In the genomic region with DNA sequence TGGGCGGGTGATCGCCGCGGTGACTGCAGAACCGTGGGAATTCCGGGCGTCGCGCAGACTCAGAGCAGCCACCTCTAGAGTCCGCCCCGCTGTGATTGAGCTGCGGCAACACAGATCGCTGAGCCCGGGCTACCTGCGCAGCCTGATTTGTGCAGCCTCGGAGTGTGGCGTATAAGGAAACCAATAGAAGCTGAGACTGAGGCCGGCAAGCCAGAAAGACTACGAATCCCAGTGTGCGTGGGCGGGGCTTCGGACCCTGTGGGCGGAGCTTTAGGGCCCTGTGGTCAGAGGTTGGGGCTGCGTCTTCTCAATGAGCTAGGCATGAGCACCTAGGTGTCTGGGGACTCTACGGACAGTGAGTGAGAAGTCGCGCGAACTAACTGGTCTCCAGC, we compare ENCODE assay signal across 8 mouse cellular contexts. TPM values are rescaled to one million over a fixed set of nuclear protein-coding genes. Genes with fewer than 3 reads are reported as not detected.
DNase-seq lines count a peak whose midpoint lies in the region; ATAC-seq lines count a peak whose summit lies in the region.

Lgmn (minus strand) TSS at position 182 of the 392 bp plus-strand sequence.

- ATAC-seq in common myeloid progenitor, adult 5-6 weeks (replicated peaks; ENCODE audit: low read depth, poor library complexity, severe bottlenecking) = peak; percentile 97

- H3K9me3 ChIP-seq in megakaryocyte, embryonic 14.5 days = no peaks in the 10 kb centered on the region

- H3K36me3 ChIP-seq in megakaryocyte, embryonic 14.5 days (replicated peaks; ENCODE audit: low read length) = no peaks in the 10 kb centered on the region

- H3K4me1 ChIP-seq in megakaryocyte, embryonic 14.5 days = peaks cover 48% of the 10 kb centered on the region

- peaks cover 2% of the 10 kb centered on the region for H3K27me3 ChIP-seq in megakaryocyte, embryonic 14.5 days (replicated peaks)

- DNase-seq in ZHBTc4 (ENCODE audit: low read depth, low spot score) = peak; percentile 99
- DNase-seq in gastrocnemius, adult 8-10 months (ENCODE audit: low spot score in 2 of 2) = peak; percentile 97
- peak; percentile 90 for DNase-seq in hindlimb bud, embryonic 11.5 days (ENCODE audit: extremely low spot score, low read depth, low spot score)
- DNase-seq in left cerebral cortex, adult 8-10 months (ENCODE audit: low spot score in 2 of 2) = peak; percentile 94 to 99
- peak; percentile 99 for DNase-seq in right cerebral cortex, postnatal 10 days (ENCODE audit: low spot score in 2 of 2)
- DNase-seq in urinary bladder, postnatal 25 days (ENCODE audit: low spot score) = peak; percentile 98

- peak within 1 kb of the TSS; percentile 93 for H3K4me3 ChIP-seq in megakaryocyte, embryonic 14.5 days (replicated peaks)

RNA-seq across cellular contexts. Expression of gene Lgmn, which starts in this region (rescaled TPM):
- 2.0 and 2.1 TPM in 2 replicates for total RNA-seq in common myeloid progenitor, adult 5-6 weeks (2017)
- total RNA-seq in gastrocnemius, adult 8-10 months (2022) = 10 to 100 TPM; 17.5 to 24.8 (median 18.9) TPM
- 100 to 1,000 TPM; 107 to 158 (median 125) TPM for total RNA-seq in left cerebral cortex, adult 8-10 months (2022)
- polyA plus RNA-seq in megakaryocyte, embryonic 14.5 days (2012; ENCODE audit: insufficient read depth, low replicate concordance) = 3.4 and 40.6 TPM in 2 replicates

Comparison
In these comparisons a context has a peak if more than half of its experiments do, and no peak if none do; other contexts are left out.
1. Peak in every context shown above with its lines: DNase-seq, ATAC-seq and H3K4me3 ChIP-seq.
2. RNA of gene Lgmn (total RNA-seq): 107 to 158 TPM in left cerebral cortex, adult 8-10 months; 17.5 to 24.8 TPM in gastrocnemius, adult 8-10 months and 2.0 to 2.1 TPM in common myeloid progenitor, adult 5-6 weeks; every median in the first group is over 4 times any median in the second.